Mouse (Mus musculus) cerebellum, adult 8-10 months (tissue): ENCODE results near the gene Camk1g.
A peak's percentile ranks its signal among the peaks of the same experiment; 100 is the strongest.

Experiments used
- DNase-seq: peaks from one replicate; pipeline ENCODE4 v3.0.0; 2022

The Camk1g gene

DNA sequence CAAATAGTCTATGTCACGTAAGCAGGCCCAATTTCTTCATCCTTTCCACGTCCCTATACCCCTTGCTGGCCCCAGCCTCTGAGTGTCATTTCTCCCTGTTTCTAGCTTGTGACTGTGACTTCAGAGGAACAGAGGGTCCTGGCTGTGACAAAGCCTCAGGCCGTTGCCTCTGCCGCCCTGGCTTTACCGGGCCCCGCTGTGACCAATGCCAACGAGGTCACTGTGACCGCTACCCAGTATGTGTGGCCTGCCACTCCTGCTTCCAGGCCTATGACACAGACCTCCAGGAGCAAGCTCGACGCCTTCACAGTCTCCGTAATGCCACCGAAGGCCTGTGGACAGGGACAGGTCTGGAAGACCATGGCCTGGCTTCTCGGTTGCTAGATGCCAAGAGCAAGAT lies 38.1 kb downstream of the Camk1g start:
- no peak for DNase-seq

GRCm38 (mm10) chr1:193330626-193331025 lies 39.5 kb downstream of the Camk1g start:
- DNase-seq, result no peak

GRCm38 (mm10) chr1:193330172-193330571 lies 39.9 kb downstream of the Camk1g start:
- peak; percentile 99 for DNase-seq

DNA sequence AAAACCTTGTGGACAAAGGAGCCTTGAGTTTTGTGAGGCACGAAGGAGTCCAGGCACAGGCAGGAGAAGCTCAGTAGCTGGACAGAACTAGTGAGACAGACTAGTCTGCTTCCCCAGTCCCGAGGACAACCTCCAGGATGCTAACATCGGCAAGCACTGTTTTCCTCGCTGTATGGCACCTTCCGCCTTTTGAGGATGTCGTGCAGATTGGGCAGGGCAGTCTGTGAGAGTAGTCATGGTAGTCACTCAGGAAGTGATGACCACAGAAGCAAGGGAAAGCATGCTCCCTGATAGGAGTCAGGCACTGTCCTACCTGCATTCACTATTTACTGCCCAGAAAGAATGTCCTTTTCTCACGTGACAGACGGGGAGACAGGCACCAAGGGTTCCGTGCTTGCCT lies 40.5 kb downstream of the Camk1g start:
- DNase-seq, result no peak

GRCm38 (mm10) chr1:193327686-193328085 lies 42.4 kb downstream of the Camk1g start:
- DNase-seq, result no peak

DNA sequence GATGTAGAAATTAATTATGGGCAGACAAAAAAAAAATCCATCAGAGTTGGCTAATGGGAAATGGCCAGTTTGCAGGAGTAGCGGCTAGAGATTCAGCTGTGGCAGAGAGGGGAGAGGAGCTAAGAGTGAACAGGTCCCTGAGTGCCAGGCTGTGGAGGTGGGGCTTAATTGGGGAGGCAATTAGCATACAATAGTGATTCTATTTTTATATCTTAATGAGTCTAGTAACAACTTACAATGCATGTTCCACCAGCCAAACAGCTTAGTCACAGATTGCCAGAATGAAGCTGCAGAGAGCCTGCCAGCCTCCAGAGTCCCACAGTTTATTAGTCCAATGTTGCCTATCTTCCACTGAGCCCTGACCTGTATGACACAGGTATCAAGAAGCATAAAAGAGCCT lies 42.9 kb downstream of the Camk1g start:
- DNase-seq, result no peak

- no peak for DNase-seq
These were observed 43.5 kb downstream of the Camk1g start for GRCm38 (mm10) chr1:193326456-193327145.

DNA sequence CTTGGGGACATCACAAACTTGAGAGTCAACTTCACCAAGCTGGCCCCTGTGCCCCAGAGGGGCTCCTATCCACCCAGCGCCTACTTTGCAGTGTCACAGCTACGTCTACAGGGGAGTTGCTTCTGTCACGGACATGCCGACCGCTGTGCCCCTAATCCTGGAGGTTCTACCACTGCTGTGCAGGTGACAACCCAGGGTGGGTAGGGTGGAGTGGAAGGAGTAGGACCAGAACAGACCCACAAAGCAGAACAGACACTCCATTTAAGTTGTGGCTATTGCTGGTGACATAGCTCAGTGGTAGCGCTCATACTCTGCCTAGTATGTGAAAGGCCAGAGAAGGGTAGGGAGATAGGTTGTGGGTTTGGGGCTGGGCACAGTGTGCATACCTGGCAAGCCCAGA lies 44.2 kb downstream of the Camk1g start:
- no peak for DNase-seq

DNA sequence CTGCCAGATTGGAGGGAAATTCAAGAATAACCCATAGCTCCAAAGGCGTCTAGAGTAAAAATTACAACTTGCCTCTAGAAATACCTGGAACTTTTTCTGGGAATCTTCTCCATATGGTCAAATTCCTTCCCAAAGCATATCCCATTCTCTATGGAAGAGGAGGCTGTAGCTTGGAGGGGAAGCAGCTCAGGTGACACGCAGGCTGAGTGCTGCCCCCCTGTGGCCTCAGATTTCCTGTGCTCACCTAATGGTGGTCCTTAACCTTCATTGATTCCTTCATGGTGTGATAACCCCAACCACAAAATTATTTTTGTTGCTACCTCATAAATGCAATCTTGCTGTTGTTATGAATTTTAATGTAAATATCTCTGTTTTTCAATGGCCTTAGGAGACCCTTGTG lies 45.9 kb downstream of the Camk1g start:
- DNase-seq, result peak; percentile 53

- no peak for DNase-seq
These were observed 46.4 kb downstream of the Camk1g start for GRCm38 (mm10) chr1:193323686-193324085.

DNA sequence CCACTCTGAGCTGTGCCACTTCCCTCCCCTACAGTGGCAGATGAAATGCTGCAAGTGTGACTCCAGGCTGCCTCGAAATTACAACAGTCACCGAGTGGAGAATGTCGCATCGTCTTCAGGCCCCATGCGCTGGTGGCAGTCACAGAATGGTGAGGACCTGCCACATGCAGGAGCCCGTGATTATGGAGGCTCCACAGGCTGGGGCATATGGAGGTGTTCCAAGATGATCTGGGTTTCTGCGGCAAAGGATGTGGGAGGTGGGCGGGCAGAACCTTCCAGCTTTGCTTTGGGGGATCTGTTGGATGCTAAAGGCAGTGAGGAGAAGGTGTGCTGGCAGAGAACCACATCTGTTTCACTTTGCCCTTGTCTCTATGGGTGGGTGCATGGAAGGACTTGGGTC lies 49.7 kb downstream of the Camk1g start:
- DNase-seq, result no peak

DNA sequence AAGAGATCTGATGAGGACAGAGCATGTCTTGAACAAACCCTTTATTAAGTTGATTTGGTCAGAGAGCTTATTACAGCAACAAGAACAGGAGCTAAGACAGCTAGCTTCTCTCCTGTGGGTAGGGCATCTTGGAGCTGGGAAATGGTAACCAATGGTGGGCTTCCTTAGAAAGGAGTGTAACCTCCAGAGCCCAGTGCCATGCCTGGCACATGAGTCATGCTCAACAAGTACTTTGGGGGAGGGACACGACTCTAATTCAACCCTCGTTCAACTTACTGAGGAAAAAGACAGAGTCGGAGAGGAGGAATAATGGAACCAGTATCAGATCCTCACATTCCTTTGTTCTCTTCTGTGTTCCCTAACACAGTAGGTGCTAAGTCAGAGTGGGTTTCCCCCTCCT lies 50.4 kb downstream of the Camk1g start:
- DNase-seq, result no peak

DNA sequence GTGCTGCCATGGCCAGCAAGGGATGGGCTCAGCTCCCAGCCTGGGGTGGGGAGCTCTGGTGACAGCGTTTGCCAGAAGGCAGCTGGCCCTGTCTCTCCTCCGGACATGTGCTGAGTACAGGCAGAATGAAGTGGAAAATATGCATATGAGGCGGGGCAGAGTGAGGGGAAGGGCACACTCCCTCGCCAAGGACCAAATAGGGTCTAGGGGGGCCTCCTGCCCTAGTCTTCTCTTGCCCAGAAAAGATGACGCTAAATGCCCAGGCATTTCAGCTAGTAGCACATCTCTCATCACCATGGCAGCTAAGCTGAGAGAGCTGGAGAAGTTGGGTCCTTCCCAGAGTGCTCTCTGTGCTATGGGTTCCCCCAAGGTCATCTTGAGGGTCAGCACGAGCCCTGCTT lies 52.9 kb downstream of the Camk1g start:
- DNase-seq, result peak; percentile 67

DNA sequence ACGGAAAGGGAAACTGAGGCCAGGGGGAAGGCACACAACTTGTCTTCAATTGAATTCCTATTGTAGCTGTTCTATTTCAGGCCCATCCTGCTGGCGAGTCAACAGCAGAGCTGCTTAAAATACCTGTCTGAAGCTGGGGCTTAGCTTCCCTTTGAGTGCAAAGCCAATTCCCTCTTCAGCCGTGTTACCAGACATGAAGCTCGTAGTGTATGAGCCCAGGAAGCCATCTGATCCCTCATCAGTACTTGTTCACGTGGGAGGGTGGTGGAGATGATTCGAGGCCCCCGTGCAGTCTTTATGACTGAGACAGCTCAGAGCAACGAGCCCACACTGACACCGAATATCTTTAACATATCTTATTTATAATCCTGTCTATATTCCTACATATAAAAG lies 53.7 kb downstream of the Camk1g start:
- DNase-seq, result no peak

DNA sequence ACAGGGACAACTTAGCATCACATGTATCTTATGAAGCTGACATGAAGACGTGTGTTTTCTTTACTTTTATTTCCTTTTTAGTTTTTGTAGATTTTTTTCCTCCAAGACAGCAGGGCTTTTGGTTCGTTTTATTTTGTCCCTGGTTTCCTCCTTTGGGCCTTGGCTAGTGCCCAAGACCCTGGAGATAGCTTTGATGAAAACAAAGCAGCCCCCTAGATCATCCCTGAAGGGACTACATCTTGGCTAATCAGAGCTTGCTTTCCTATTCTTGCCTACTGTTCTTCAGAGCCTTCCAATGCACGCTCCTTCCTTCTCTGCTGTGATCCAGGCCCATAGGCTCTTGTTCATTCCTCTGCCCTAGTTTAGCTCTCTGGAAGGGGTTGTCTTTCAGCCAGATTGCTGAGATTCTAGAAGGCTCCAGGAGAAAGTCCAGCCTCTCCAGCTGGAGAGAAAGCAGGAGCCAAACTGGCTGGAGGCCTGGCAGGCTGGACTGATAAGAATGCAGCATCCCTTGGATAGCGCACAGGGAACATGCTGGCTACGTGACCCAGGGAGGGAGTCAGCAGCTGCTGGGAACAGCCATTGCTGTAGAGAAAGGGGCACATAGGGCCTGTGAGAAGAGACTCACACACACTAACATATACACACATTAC lies 54.3 kb downstream of the Camk1g start:
- DNase-seq, result peak; percentile 86

DNA sequence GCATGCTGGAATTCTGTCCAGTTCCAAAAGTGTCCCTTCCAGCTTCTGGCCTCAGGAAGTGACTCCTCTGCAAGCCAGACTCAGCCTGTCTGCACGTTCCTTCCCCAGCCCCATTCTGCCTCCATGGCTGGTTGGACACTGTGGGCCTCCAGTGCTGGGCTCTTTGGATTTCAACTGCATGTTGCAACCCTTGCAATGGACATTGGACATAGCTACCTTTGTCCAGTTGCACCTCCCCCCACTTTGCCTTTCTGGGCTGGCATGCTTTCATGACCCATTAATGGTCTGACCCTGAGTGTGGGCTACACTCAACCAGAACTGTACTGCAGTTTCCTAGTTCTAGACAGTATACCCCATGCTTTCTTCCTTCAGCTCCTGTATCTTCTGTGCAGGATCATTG lies 58.5 kb downstream of the Camk1g start:
- no peak for DNase-seq

GRCm38 (mm10) chr1:193310519-193311085 lies 59.5 kb downstream of the Camk1g start:
- DNase-seq, result no peak

- no peak for DNase-seq
These were observed 60.1 kb downstream of the Camk1g start for GRCm38 (mm10) chr1:193309785-193310518.

- DNase-seq, result no peak
These were observed 63.3 kb downstream of the Camk1g start for GRCm38 (mm10) chr1:193306832-193307231.

DNA sequence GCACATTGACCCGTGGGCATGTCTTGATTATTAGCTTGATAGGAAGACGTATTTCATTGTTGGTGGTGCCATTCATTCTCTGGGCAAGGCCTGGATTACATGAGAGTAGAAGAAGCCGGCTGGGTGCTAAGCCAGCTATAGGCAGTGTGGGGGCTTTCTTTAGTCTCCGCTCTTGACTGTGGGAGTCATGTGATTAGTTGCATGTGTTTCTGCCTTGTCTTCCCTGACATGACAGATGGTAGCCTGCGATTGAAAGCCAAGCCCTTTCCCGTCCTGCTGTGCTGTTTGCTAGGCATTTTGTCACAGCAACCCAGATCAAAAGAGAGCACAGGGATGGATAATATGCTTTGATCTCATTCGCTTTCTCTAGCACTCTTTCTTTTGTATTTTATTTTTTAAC lies 64.7 kb downstream of the Camk1g start:
- DNase-seq, result peak; percentile 68

- DNase-seq, result no peak
These were observed 67.0 kb downstream of the Camk1g start for GRCm38 (mm10) chr1:193303096-193303495.

DNA sequence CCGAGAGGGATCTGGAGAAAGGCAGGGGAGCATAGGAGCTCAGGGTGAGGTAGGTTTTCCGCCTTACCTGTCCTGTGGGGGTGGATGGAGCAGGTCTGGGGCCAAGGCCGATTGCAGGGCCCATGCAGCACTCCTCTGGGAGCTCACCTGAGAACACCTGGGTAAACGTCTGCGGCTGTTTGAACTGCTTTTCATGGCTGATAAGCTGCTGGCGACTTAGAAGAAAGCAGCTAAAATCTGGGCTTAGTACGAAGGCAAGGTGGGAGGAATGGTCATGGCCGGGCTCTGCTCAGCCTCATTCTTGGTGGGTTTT lies 68.0 kb downstream of the Camk1g start:
- DNase-seq, result no peak

GRCm38 (mm10) chr1:193301216-193302092 lies 68.6 kb downstream of the Camk1g start:
- DNase-seq, result peak; percentile 51
